Mouse (Mus musculus) macrophage (primary cell): ENCODE measurements around the gene Ell2. TPM values are rescaled to one million over a fixed set of nuclear protein-coding genes. Genes with fewer than 3 reads are reported as not detected.

ENCODE experiments used
- H3K27ac ChIP-seq: fragments of 350-480 bp; formaldehyde crosslinking; 2 replicates; pipeline ENCODE4 v1.9.0; 2021
- H3K36me3 ChIP-seq: fragments of 350-480 bp; formaldehyde crosslinking; 2 replicates; pipeline ENCODE4 v1.9.0; 2021; ENCODE audit errors: inconsistent target
- H3K4me3 ChIP-seq: fragments of 350-480 bp; formaldehyde crosslinking; 2 replicates; pipeline ENCODE4 v1.9.0; 2021; ENCODE audit errors: inconsistent target
- H3K79me2 ChIP-seq: fragments of 350-480 bp; formaldehyde crosslinking; 2 replicates; pipeline ENCODE4 v1.9.0; 2021; ENCODE audit errors: inconsistent target
- WGBS: methylation state at CpG from one replicate; pipeline ENCODE4 v1.1.7; 2026; ENCODE audit warnings: inconsistent platforms; ENCODE audit not compliant: missing documents; 5-methylcytosine and 5-hydroxymethylcytosine counted together
- polyA plus RNA-seq: library from polyadenylated mRNA; stranded (reverse); fragments of 250-400 nt; gene quantifications from 3 replicates; pipeline ENCODE4 v1.2.4, GENCODE M21; 2018; ENCODE audit warnings: inconsistent platforms

Gene Ell2
- polyA plus RNA-seq, 1 experiment from 2014 or later = 35.1 TPM

DNA sequence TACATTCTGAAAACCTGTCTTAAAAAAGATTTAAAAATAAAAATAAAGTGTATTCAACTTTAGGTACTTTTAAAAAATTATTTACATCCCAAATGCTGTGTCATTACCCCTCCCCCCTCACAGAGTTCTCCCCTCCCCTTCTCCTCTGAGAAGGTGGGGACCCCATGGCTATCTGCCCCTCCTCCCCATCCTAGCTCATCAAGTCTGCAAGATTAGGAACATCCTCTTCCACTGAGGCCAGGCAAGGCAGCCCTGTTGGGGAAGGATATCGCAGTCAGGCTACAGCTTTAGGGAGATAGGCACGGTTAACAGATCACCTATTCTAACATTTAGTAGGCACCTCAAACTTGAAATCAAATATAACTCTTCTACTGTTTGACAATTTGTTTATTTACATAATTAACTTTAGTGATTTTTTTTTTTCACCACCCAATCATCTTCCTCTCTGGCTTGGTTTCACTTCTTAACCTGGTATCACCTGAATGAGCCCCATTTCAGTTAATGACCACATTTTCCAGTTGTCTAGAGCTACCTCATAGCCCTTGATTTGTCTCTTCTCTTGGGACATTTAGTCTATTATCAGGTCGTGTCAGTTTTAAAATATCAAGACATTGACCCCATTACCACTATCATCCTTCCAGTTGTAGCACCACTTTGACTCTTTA is 11.2 kb downstream of the Ell2 start:
- no peak overlapping the region for H3K27ac ChIP-seq
- 92% methylated on average over 3 of the region's 3 CpGs for WGBS

GRCm38 (mm10) chr13:75718376-75718775 is 11.8 kb downstream of the Ell2 start:
- Histone ChIP-seq H3K27ac (no peak overlapping the region), H3K36me3 (no peaks in the 10 kb centered on the region), H3K79me2 (peaks cover 100% of the 10 kb centered on the region), H3K4me3 (no peak overlapping the region)

More for the DNA sequence above, 11.2 kb downstream of the Ell2 start:
- no peaks in the 10 kb centered on the region for H3K36me3 ChIP-seq
- peaks cover 100% of the 10 kb centered on the region for H3K79me2 ChIP-seq
- no peak overlapping the region for H3K4me3 ChIP-seq

DNA sequence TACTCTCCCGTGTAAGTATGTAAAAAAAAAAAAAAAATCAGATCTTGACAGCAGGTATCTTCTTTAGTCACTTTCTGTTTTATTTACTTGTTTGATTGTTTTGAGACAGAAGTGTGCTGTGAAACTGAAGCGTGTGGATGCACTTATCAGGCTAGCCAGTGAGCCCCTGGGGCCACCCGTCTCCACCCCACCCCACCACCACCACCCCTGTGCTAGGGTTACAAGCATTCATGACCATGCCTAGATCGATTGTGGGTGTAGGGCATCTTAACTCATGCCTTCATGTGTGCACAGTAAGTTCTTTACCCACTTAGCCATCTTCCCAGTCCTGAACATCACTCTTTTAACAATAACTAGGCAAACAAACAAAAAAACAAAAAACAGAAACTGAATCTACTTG is 13.1 kb downstream of the Ell2 start:
- H3K27ac ChIP-seq = no peak overlapping the region
- H3K4me3 ChIP-seq = no peak overlapping the region
- H3K36me3 ChIP-seq = no peaks in the 10 kb centered on the region
- WGBS = 96% methylated on average over 4 of the region's 4 CpGs
- peaks cover 100% of the 10 kb centered on the region for H3K79me2 ChIP-seq

GRCm38 (mm10) chr13:75726569-75727373 is 20.2 kb downstream of the Ell2 start:
- peaks cover 100% of the 10 kb centered on the region for H3K79me2 ChIP-seq
- H3K27ac ChIP-seq = no peak overlapping the region
- 88% methylated on average over 4 of the region's 4 CpGs for WGBS
- no peak overlapping the region for H3K4me3 ChIP-seq
- peaks cover 11% of the 10 kb centered on the region; the same call in 1 of the 2 replicates for H3K36me3 ChIP-seq

DNA sequence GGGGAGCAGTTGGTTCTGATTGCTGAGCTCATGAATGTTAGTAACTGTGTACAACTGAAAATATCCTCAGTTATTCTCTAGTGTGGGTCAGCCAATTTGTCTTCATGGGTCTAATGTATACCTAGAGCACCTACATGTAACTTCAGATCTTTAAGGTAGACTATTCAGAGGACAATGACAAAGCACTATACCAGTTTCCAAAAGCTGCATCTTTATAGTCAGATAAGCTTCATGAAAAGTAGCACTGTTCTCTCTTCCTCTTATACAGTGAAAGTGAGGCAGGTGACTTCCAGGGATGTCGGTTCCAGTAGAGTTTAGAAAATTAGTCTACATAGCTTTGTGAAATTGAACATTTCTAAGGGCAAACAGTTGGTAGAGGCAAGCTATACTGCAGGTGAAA is 21.4 kb downstream of the Ell2 start:
- no peak overlapping the region for H3K27ac ChIP-seq
- H3K79me2 ChIP-seq = peaks cover 100% of the 10 kb centered on the region
- H3K36me3 ChIP-seq = peaks cover 11% of the 10 kb centered on the region; the same call in 1 of the 2 replicates
- H3K4me3 ChIP-seq = no peak overlapping the region
- 65% methylated on average over 1 of the region's 1 CpGs for WGBS

GRCm38 (mm10) chr13:75729834-75730233 is 23.3 kb downstream of the Ell2 start:
- H3K79me2 ChIP-seq = peaks cover 100% of the 10 kb centered on the region
- peaks cover 11% of the 10 kb centered on the region; the same call in 1 of the 2 replicates for H3K36me3 ChIP-seq
- 100% methylated on average over 1 of the region's 1 CpGs for WGBS
- H3K27ac ChIP-seq = no peak overlapping the region
- H3K4me3 ChIP-seq = no peak overlapping the region

GRCm38 (mm10) chr13:75730717-75731116 is 24.2 kb downstream of the Ell2 start:
- Histone ChIP-seq H3K4me3 (no peak overlapping the region), H3K79me2 (peaks cover 100% of the 10 kb centered on the region), H3K27ac (no peak overlapping the region), H3K36me3 (peaks cover 11% of the 10 kb centered on the region; the same call in 1 of the 2 replicates)

DNA sequence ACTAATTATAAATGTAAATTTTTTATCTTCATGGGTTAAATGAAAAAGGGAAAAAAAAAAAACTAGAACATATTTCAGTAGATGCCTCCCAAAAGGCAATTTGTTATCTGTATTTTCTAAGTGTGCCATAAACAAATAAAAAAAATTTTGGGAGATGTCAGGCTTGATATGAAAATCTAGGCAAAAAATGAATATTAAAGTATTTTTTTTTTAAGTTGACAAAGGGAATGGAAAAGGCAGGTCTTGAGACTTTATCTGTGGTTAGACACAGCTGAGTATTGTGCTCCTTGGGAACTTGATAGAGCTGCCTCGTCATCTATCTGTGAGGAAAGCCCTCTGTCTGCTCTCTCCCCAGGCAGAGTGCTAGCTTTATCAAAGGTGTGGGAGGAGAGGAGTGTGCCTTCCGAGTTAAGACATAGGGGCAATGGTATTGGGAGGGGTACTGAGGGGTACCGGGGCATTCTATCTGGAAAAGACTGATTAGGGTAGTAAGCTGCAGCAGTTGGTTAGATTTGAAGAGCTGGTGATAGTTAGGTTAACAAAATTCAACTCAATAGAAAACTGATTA is 27.1 kb downstream of the Ell2 start:
- Histone ChIP-seq H3K4me3 (no peak overlapping the region), H3K36me3 (no peaks in the 10 kb centered on the region), H3K27ac (no peak overlapping the region), H3K79me2 (peaks cover 100% of the 10 kb centered on the region)
- WGBS = 87% methylated on average over 3 of the region's 3 CpGs

DNA sequence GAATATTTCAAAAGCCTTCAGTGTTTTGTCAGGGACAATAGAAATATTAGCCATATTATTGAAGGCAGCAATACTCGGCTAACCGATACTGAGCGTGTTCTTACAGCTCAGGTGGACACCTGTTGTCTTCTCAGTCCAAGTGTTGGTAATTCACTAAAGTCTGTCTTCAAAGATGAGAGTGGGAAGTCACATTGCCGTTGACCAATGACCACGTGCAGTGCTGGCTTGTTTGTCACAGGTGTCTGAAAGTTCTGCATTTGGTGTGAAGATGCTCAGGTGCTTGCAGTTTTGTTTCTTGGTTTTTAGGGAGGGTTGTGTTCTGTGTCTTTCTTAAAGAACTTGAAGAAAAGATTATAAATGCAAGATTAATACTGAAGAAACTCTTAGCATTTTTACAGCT is 27.7 kb downstream of the Ell2 start:
- 90% methylated on average over 5 of the region's 5 CpGs for WGBS
- H3K27ac ChIP-seq = no peak overlapping the region

DNA sequence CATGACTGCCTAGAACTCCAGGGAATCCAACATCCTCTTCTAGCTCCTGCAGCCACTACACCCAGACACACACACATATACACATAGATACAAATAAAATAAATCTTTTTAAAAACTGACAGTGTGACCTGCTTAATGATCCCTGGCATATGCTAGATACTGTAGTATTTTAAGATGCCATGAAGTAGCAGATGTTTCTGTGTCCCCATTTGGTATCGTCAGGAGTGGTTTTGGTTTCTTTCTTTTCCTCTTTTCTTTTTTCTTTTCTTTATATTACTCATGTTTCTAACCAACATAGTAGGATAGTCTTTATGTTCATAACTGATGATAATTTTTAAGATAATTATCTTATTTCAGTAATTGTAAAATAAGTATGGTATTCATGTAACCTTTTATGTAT is 29.0 kb downstream of the Ell2 start:
- Histone ChIP-seq H3K27ac (no peak overlapping the region), H3K79me2 (peaks cover 100% of the 10 kb centered on the region), H3K4me3 (no peak overlapping the region), H3K36me3 (no peaks in the 10 kb centered on the region)
- 80% methylated on average over 1 of the region's 1 CpGs for WGBS

More for the DNA sequence above, 27.7 kb downstream of the Ell2 start:
- Histone ChIP-seq H3K36me3 (no peaks in the 10 kb centered on the region), H3K79me2 (peaks cover 100% of the 10 kb centered on the region), H3K4me3 (no peak overlapping the region)

- WGBS = 84% methylated on average over 7 of the region's 7 CpGs
- Histone ChIP-seq H3K4me3 (no peak overlapping the region), H3K36me3 (no peaks in the 10 kb centered on the region), H3K27ac (0 out of 2 replicates have a peak overlapping the region, but pooled peaks have one; percentile 28), H3K79me2 (peaks cover 100% of the 10 kb centered on the region)
Measured at GRCm38 (mm10) chr13:75737991-75738390, 31.4 kb downstream of the Ell2 start.

DNA sequence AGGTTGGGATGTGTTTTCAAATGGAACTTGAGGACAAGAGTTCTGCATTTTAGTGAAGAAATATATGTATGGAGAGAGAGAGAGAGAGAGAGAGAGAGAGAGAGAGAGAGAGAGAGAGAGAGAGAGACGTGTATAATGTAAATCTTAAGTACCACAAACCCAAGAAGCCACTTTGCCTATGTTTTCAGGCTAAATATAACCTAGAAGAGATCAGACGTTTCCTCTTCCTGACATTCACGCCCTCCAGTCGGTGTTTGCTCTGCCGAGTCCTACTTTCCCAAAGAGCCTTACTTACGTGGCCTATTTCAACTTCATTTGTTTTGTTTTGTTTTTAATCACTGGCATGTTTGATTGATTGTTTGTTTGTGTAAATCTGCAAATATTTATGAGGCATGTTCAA is 32.0 kb downstream of the Ell2 start:
- peaks cover 100% of the 10 kb centered on the region for H3K79me2 ChIP-seq
- no peak overlapping the region for H3K4me3 ChIP-seq
- peak overlapping the region; percentile 28; the same call in 1 of the 2 replicates for H3K27ac ChIP-seq
- WGBS = 6% methylated on average over 5 of the region's 6 CpGs
- H3K36me3 ChIP-seq = no peaks in the 10 kb centered on the region

DNA sequence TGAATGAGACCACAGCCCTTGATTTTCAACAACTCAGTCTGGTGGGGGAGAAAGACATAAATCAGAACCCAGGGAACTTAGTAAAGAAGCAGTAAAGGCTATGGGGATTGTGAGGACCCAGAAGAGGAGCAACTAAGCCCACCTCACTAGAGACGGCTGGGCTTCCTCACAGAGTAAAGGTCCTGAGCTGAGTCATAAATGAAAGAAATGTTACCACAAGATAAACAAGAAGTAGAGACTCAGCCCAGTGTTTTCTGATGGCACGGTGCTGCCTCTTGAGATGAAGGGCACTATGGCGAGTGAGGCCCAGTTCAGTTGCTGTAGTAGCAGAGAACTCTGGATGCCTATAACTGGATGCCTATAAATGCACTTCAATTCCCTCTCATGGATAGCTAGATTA is 32.4 kb downstream of the Ell2 start:
- Histone ChIP-seq H3K36me3 (no peaks in the 10 kb centered on the region), H3K4me3 (no peak overlapping the region), H3K27ac (peak overlapping the region; percentile 28; the same call in 1 of the 2 replicates), H3K79me2 (peaks cover 99% of the 10 kb centered on the region)
- 38% methylated on average over 3 of the region's 3 CpGs for WGBS

GRCm38 (mm10) chr13:75740018-75740417 is 33.5 kb downstream of the Ell2 start:
- no peak overlapping the region for H3K4me3 ChIP-seq
- peaks cover 98% of the 10 kb centered on the region for H3K79me2 ChIP-seq
- no peaks in the 10 kb centered on the region for H3K36me3 ChIP-seq
- 52% methylated on average over 3 of the region's 3 CpGs for WGBS
- H3K27ac ChIP-seq = no peak overlapping the region

DNA sequence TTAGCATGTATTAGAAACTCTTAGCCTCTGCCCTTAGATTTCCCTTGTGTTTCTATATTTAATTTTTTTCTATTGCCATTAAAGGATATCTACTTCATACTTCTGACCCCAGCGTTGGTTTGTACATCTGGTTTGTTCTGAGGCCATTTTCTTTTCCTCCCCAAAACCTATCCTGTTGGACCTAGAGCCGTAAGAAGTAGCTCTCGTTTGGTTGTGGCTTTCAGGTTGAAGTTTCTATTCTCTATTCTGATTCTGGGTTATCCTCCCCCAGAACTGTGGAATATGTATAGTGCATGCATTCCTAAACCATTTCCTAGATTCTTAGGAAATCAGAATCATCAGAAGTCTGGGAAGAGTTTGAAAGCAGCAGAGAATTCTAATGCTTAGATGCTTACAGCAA is 34.6 kb downstream of the Ell2 start:
- Histone ChIP-seq H3K27ac (no peak overlapping the region), H3K36me3 (no peaks in the 10 kb centered on the region), H3K4me3 (no peak overlapping the region), H3K79me2 (peaks cover 98% of the 10 kb centered on the region)
- WGBS = 67% methylated on average over 3 of the region's 3 CpGs
